Mouse (Mus musculus): ENCODE data around the gene Rexo1.
A peak's percentile ranks its signal among the peaks of the same experiment; 100 is the strongest.

DNA sequence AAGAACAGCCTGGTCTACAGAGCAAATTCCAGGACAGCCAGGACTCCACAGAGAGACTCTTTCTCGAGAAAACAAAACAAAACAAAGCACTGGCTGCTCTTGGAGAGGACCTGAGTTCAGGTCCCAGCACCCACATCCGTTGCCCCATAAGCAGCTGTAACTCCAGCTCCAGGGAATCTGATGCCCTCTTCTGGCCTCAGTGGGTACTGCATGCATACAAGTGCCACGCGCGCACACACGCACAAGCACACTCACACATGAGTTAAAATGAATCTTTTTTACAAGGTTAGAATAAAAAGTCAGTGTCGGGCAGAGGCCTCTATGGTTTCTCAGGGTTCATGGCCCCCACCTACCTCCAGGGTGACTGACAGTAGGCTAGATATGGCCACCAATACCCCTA is 38.1 kb downstream of the Rexo1 start:
- peak; percentile 32; the same call in 1 of the 2 replicates for TF ChIP-seq CTCF (IDR thresholded peaks at IDR 0.05; ENCODE audit: low read depth, low read length)
- TF ChIP-seq GATA1 (IDR thresholded peaks at IDR 0.05; ENCODE audit: borderline replicate concordance, low read length): no peak
- no peak for TF ChIP-seq TAL1 (conservative IDR thresholded peaks at IDR 0.05; ENCODE audit: low read depth, low read length)
- no peak for TF ChIP-seq POLR2AphosphoS5 (IDR thresholded peaks at IDR 0.05; ENCODE audit: insufficient replicate concordance, low read depth, low read length)

Data from G1E (cell line).